Mouse (Mus musculus): ENCODE results near the gene Tmem140. TPM values are rescaled to one million over a fixed set of nuclear protein-coding genes. Genes with fewer than 3 reads are reported as not detected.
A peak's percentile ranks its signal among the peaks of the same experiment; 100 is the strongest.

Gene Tmem140
- polyA plus RNA-seq, 1 experiment from 2014 or later: 6.2 TPM

- no peak overlapping the region for H3K4me2 ChIP-seq (ENCODE audit: low read length)
- DNase-seq (ENCODE audit: low spot score) (no peak), ATAC-seq (replicated peaks; ENCODE audit: low FRiP score, low read depth) (peak; percentile 55; the same call in 1 of the 2 replicates)
- H3K9ac ChIP-seq (ENCODE audit: low read depth, low read length): no peak overlapping the region
- H3K36me3 ChIP-seq (ENCODE audit: insufficient read depth, low read length): peaks cover 50% of the 10 kb centered on the region
- WGBS: 92% methylated on average over 2 of the region's 2 CpGs
- H3K27me3 ChIP-seq (ENCODE audit: insufficient read depth, low read length): no peaks in the 10 kb centered on the region
- no peaks in the 10 kb centered on the region for H3K9me3 ChIP-seq (replicated peaks; ENCODE audit: low read length)
- no peaks in the 10 kb centered on the region for H3K4me1 ChIP-seq (replicated peaks; ENCODE audit: insufficient read depth, low read length)
- no peak overlapping the region for H3K4me3 ChIP-seq (replicated peaks; ENCODE audit: low read depth, low read length)
- TF ChIP-seq CTCF (IDR thresholded peaks at IDR 0.05; ENCODE audit: low read depth): no peak
- H3K27ac ChIP-seq: no peak overlapping the region
Measured at GRCm38 (mm10) chr6:34899127-34899526, 36.2 kb downstream of the Tmem140 start.

DNA sequence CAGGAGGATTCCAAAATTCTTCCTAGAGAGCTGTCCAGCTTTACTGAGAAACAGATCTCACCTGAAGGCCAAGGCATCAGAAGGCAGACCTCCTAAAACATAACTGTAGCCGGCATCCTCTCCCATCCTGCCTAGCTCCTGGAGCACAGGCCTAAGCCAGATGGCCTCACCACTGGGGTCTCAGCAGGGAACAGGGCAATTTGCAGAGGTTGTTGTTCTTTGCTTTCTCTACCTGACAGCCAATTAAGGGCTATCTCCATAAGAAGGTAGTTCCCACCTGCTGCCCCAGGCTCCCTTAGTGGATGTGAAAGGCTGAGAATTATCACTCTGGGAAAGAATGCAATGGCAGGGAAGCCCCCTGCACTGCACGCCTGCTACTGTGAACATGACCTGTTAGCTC, 38.0 kb downstream of the Tmem140 start:
- DNase-seq (ENCODE audit: low spot score) (no peak), ATAC-seq (replicated peaks; ENCODE audit: low FRiP score, low read depth) (no peak)
- WGBS: 73% methylated on average over 2 of the region's 2 CpGs
- TF ChIP-seq CTCF (IDR thresholded peaks at IDR 0.05; ENCODE audit: low read depth): no peak
- Histone ChIP-seq H3K27ac (no peak overlapping the region), H3K4me2 (ENCODE audit: low read length) (no peak overlapping the region), H3K4me1 (replicated peaks; ENCODE audit: insufficient read depth, low read length) (no peaks in the 10 kb centered on the region), H3K36me3 (ENCODE audit: insufficient read depth, low read length) (peaks cover 44% of the 10 kb centered on the region), H3K4me3 (replicated peaks; ENCODE audit: low read depth, low read length) (no peak overlapping the region), H3K9ac (ENCODE audit: low read depth, low read length) (no peak overlapping the region), H3K27me3 (ENCODE audit: insufficient read depth, low read length) (no peaks in the 10 kb centered on the region), H3K9me3 (replicated peaks; ENCODE audit: low read length) (no peaks in the 10 kb centered on the region)

GRCm38 (mm10) chr6:34901911-34902444, 39.0 kb downstream of the Tmem140 start:
- Histone ChIP-seq H3K9ac (ENCODE audit: low read depth, low read length) (no peak overlapping the region), H3K27me3 (ENCODE audit: insufficient read depth, low read length) (no peaks in the 10 kb centered on the region), H3K4me3 (replicated peaks; ENCODE audit: low read depth, low read length) (no peak overlapping the region), H3K4me2 (ENCODE audit: low read length) (no peak overlapping the region), H3K36me3 (ENCODE audit: insufficient read depth, low read length) (peaks cover 40% of the 10 kb centered on the region), H3K27ac (no peak overlapping the region), H3K9me3 (replicated peaks; ENCODE audit: low read length) (no peaks in the 10 kb centered on the region), H3K4me1 (replicated peaks; ENCODE audit: insufficient read depth, low read length) (no peaks in the 10 kb centered on the region)
- no peak for TF ChIP-seq CTCF (IDR thresholded peaks at IDR 0.05; ENCODE audit: low read depth)
- DNase-seq (ENCODE audit: low spot score) (no peak), ATAC-seq (replicated peaks; ENCODE audit: low FRiP score, low read depth) (no peak)
- 71% methylated on average over 9 of the region's 9 CpGs for WGBS

DNA sequence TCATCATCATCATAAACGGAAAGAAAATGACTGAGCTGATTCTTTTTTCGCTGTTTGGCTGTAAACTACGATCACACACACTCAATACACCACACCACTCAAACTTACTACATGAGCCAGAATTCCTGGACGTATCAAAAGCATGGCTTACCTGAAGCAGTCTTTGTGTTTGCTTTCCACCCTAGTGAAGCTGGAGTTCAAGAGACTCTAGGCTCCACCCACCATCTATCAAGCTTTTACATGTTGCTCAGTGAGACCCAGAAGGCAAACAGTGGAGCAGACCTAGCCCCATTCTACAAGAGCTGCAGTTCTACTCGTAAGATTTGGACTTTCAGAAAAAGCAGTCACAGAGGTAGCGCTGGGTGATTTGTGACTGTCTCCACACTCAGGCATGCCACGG, 39.6 kb downstream of the Tmem140 start:
- no peaks in the 10 kb centered on the region for H3K9me3 ChIP-seq (replicated peaks; ENCODE audit: low read length)
- H3K4me2 ChIP-seq (ENCODE audit: low read length): no peak overlapping the region
- DNase-seq (ENCODE audit: low spot score) (no peak), ATAC-seq (replicated peaks; ENCODE audit: low FRiP score, low read depth) (no peak)
- TF ChIP-seq CTCF (IDR thresholded peaks at IDR 0.05; ENCODE audit: low read depth): no peak
- H3K27me3 ChIP-seq (ENCODE audit: insufficient read depth, low read length): no peaks in the 10 kb centered on the region
- 70% methylated on average over 7 of the region's 7 CpGs for WGBS
- no peak overlapping the region for H3K9ac ChIP-seq (ENCODE audit: low read depth, low read length)
- peaks cover 45% of the 10 kb centered on the region for H3K36me3 ChIP-seq (ENCODE audit: insufficient read depth, low read length)
- H3K4me1 ChIP-seq (replicated peaks; ENCODE audit: insufficient read depth, low read length): no peaks in the 10 kb centered on the region
- H3K4me3 ChIP-seq (replicated peaks; ENCODE audit: low read depth, low read length): no peak overlapping the region
- no peak overlapping the region for H3K27ac ChIP-seq

DNA sequence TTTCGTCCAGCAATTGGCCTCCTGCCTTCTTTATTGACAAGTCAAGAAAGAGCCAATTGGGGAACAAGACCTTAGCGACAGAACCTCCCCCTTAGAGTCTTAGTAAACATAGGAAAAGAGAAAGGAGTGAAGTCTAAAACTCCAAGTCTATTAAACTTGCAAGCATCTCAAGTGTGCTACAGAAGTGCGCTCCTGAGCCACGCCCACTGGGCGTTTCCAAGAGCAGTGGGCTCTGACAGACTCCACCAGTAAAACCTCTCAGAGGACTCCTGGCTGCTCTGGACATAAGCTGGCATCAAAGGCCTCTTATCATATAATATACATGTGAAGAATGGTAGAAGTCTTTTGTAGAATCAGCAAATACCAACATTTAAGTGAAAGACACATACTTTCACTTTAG, 40.5 kb downstream of the Tmem140 start:
- no peaks in the 10 kb centered on the region for H3K9me3 ChIP-seq (replicated peaks; ENCODE audit: low read length)
- ATAC-seq (replicated peaks; ENCODE audit: low FRiP score, low read depth) (no peak), DNase-seq (ENCODE audit: low spot score) (peak; percentile 34)
- no peaks in the 10 kb centered on the region for H3K4me1 ChIP-seq (replicated peaks; ENCODE audit: insufficient read depth, low read length)
- H3K9ac ChIP-seq (ENCODE audit: low read depth, low read length): no peak overlapping the region
- WGBS: 64% methylated on average over 5 of the region's 5 CpGs
- H3K4me3 ChIP-seq (replicated peaks; ENCODE audit: low read depth, low read length): no peak overlapping the region
- H3K27ac ChIP-seq: no peak overlapping the region
- H3K27me3 ChIP-seq (ENCODE audit: insufficient read depth, low read length): no peaks in the 10 kb centered on the region
- no peak for TF ChIP-seq CTCF (IDR thresholded peaks at IDR 0.05; ENCODE audit: low read depth)
- H3K36me3 ChIP-seq (ENCODE audit: insufficient read depth, low read length): peaks cover 48% of the 10 kb centered on the region
- no peak overlapping the region for H3K4me2 ChIP-seq (ENCODE audit: low read length)

DNA sequence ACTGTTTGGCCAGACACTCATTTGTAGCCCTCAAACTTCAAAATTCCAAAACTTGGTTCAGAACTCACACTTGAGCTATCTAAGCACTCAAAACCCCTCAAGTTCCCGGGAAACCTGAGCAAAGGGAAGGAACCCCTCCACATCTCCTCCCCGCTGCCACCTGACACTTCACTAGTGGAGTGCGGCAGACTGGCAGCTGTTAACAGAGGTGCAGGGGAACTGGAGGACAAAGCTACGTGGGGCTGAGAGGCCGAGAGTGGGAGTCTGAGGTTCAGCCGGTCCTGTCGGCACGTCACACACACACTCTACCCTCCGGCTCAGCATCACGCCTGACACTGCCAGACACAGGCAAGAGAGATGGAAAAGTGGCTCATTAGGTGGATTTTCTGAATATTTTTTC, 40.9 kb downstream of the Tmem140 start:
- Histone ChIP-seq H3K9ac (ENCODE audit: low read depth, low read length) (no peak overlapping the region), H3K4me1 (replicated peaks; ENCODE audit: insufficient read depth, low read length) (no peaks in the 10 kb centered on the region), H3K27ac (no peak overlapping the region), H3K36me3 (ENCODE audit: insufficient read depth, low read length) (peaks cover 48% of the 10 kb centered on the region), H3K4me2 (ENCODE audit: low read length) (no peak overlapping the region), H3K4me3 (replicated peaks; ENCODE audit: low read depth, low read length) (no peak overlapping the region), H3K9me3 (replicated peaks; ENCODE audit: low read length) (no peaks in the 10 kb centered on the region), H3K27me3 (ENCODE audit: insufficient read depth, low read length) (no peaks in the 10 kb centered on the region)
- 46% methylated on average over 10 of the region's 10 CpGs for WGBS
- no peak for TF ChIP-seq CTCF (IDR thresholded peaks at IDR 0.05; ENCODE audit: low read depth)
- ATAC-seq (replicated peaks; ENCODE audit: low FRiP score, low read depth) (no peak), DNase-seq (ENCODE audit: low spot score) (peak; percentile 62)

DNA sequence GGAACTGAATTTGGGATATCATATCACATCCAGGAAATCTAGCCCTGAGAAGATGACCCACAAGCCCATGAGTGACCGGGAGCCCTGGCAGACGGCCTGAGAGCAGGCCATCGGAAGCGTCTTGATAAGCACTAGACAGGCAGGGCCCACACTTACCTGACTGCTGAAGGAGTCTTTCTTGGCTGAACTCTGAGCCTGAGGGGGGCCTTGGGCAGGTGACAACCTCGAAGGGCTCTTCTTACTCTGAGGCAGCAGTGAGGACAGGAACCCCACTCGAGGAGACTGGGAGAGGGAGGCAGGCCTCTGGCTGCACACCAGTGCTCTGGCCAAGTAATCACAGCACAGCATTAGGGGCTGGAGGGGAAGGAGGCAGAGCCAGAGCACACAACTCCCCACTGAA, 41.4 kb downstream of the Tmem140 start:
- no peak overlapping the region for H3K4me3 ChIP-seq (replicated peaks; ENCODE audit: low read depth, low read length)
- 74% methylated on average over 6 of the region's 6 CpGs for WGBS
- no peaks in the 10 kb centered on the region for H3K4me1 ChIP-seq (replicated peaks; ENCODE audit: insufficient read depth, low read length)
- H3K9ac ChIP-seq (ENCODE audit: low read depth, low read length): no peak overlapping the region
- DNase-seq (ENCODE audit: low spot score) (no peak), ATAC-seq (replicated peaks; ENCODE audit: low FRiP score, low read depth) (no peak)
- H3K4me2 ChIP-seq (ENCODE audit: low read length): no peak overlapping the region
- TF ChIP-seq CTCF (IDR thresholded peaks at IDR 0.05; ENCODE audit: low read depth): no peak
- no peaks in the 10 kb centered on the region for H3K9me3 ChIP-seq (replicated peaks; ENCODE audit: low read length)
- peaks cover 43% of the 10 kb centered on the region for H3K36me3 ChIP-seq (ENCODE audit: insufficient read depth, low read length)
- no peaks in the 10 kb centered on the region for H3K27me3 ChIP-seq (ENCODE audit: insufficient read depth, low read length)
- H3K27ac ChIP-seq: no peak overlapping the region
